In genomic region chr13:112964421-112964820, GRCm38 (mm10) we compare ENCODE assay signal across 26 mouse cellular contexts. TPM values are rescaled to one million over a fixed set of nuclear protein-coding genes. Genes with fewer than 3 reads are reported as not detected.
"Had no signal": no experiment of that assay in that cellular context is flagged by ENCODE, and none has a peak within 500 bp of the region (broad histone marks: within the 10 kb centered on the region; RNA-seq: fewer than 3 reads in every experiment).

No protein-coding gene starts in this region.

- ATAC-seq: hindbrain, embryonic 16.5 days; intestine, embryonic 15.5 days; liver, embryonic 12.5 days; midbrain, embryonic 13.5 days; midbrain, embryonic 16.5 days had no signal

- H3K27me3 ChIP-seq: intestine, embryonic 15.5 days; limb, embryonic 13.5 days; liver, embryonic 12.5 days; liver, embryonic 15.5 days; lung, embryonic 15.5 days; megakaryocyte, embryonic 14.5 days; midbrain, embryonic 13.5 days; stomach, embryonic 15.5 days had no signal

- H3K4me1 ChIP-seq: intestine, embryonic 15.5 days; limb, embryonic 10.5 days; limb, embryonic 13.5 days; liver, embryonic 12.5 days; liver, embryonic 15.5 days; lung, embryonic 15.5 days; megakaryocyte, embryonic 14.5 days; midbrain, embryonic 10.5 days; midbrain, embryonic 13.5 days; stomach, embryonic 15.5 days had no signal

- H3K4me3 ChIP-seq: intestine, embryonic 15.5 days; layer of hippocampus, adult 2 months; limb, embryonic 10.5 days; limb, embryonic 13.5 days; liver, embryonic 12.5 days; liver, embryonic 15.5 days; lung, embryonic 15.5 days; megakaryocyte, embryonic 14.5 days; midbrain, embryonic 10.5 days; midbrain, embryonic 13.5 days; myocyte; stomach, embryonic 15.5 days had no signal

- DNase-seq: layer of hippocampus, adult 9-11 months; liver; lung, adult 18-20 months; lung, postnatal 10 days; lung, postnatal 36 days; retina, postnatal 1 day; right cerebral cortex, postnatal 25 days; spleen, adult 18-20 months; thymus, postnatal 25 days had no signal

- H3K9me3 ChIP-seq: intestine, embryonic 15.5 days; limb, embryonic 10.5 days; limb, embryonic 13.5 days; liver, embryonic 12.5 days; liver, embryonic 15.5 days; lung, embryonic 15.5 days; megakaryocyte, embryonic 14.5 days; midbrain, embryonic 10.5 days; midbrain, embryonic 13.5 days; stomach, embryonic 15.5 days had no signal

- H3K27ac ChIP-seq: intestine, embryonic 15.5 days; layer of hippocampus, adult 2 months; limb, embryonic 10.5 days; limb, embryonic 13.5 days; liver, embryonic 12.5 days; liver, embryonic 15.5 days; lung, embryonic 15.5 days; midbrain, embryonic 10.5 days; midbrain, embryonic 13.5 days; stomach, embryonic 15.5 days had no signal

- H3K9ac ChIP-seq: intestine, embryonic 15.5 days; limb, embryonic 13.5 days; liver, embryonic 12.5 days; liver, embryonic 15.5 days; lung, embryonic 15.5 days; midbrain, embryonic 13.5 days; stomach, embryonic 15.5 days had no signal

- H3K4me2 ChIP-seq: intestine, embryonic 15.5 days; limb, embryonic 13.5 days; liver, embryonic 12.5 days; liver, embryonic 15.5 days; lung, embryonic 15.5 days; midbrain, embryonic 13.5 days; stomach, embryonic 15.5 days had no signal

RNA-seq across cellular contexts. Expression of gene Ccno, which starts 23.2 kb away (rescaled TPM):
- polyA plus RNA-seq: limb, embryonic 10.5 days had no signal

RNA-seq across cellular contexts. Expression of gene Mcidas, which starts 29.2 kb away (rescaled TPM):
- total RNA-seq: monocyte, adult 5-6 weeks had no signal
- polyA plus RNA-seq: large intestine, adult 2 months; limb, embryonic 10.5 days; limb, embryonic 13.5 days; liver, embryonic 12.5 days; liver, embryonic 15.5 days; myocyte; neural tube, embryonic 11.5 days had no signal
